Mouse (Mus musculus) fat pad, adult 2 months (tissue): Measurements from ENCODE around the gene Olfr286.

Experiments used
- DNase-seq: peaks from one replicate; pipeline ENCODE4 v3.0.0-alpha.2; 2011; ENCODE audit warnings: low read depth, low spot score; ENCODE audit errors: extremely low read depth

Gene Olfr286

GRCm38 (mm10) chr15:98234350-98234749 is at the start of gene Olfr286:
Olfr286 (minus strand) TSS chr15:98234450.
- no peak for DNase-seq

GRCm38 (mm10) chr15:98257776-98258175 is 23.5 kb upstream of the Olfr286 start:
- DNase-seq = no peak

- DNase-seq = no peak
These were observed 22.9 kb upstream of the Olfr286 start, which contains the start of gene H1fnt for GRCm38 (mm10) chr15:98257193-98257592. H1fnt (minus strand) TSS chr15:98257293.

DNA sequence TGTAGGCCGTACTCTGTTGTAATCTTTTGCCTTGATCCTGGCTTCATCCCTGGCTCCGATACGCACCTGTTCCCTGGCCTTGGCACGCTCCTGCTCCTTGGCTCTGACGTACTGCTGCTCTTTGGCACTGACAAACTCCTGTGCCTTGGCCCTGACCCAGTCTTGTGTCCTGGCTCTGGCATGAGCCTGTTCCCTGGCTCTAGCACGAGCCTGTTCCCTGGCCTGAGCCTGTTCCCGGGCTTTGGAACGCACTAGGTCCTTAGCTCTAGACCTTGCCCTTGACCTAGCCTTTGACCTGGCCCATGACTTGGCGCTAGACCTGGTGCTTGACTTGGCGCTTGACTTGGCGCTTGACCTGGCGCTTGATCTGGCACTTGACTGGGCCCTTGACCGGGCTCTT is 22.0 kb upstream of the Olfr286 start:
- peak; percentile 68 for DNase-seq

DNA sequence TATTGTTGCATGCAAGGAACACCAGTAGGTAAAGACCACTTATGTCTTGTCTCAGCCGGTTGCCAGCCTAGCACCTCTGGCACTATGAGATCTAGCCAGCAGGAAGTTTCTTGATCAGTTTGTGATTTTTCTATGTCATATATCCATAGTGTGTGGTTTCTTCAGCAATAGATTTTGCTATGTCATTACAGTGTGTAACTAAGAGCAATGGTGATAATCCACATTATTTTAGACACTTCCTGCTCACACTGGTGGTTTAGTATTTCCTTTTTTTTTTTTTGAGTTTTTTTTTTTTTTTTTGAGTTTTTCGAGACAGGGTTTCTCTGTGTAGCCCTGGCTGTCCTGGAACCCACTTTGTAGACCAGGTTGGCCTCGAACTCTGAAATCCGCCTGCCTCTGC is 1.2 kb upstream of the Olfr286 start:
- DNase-seq = no peak

DNA sequence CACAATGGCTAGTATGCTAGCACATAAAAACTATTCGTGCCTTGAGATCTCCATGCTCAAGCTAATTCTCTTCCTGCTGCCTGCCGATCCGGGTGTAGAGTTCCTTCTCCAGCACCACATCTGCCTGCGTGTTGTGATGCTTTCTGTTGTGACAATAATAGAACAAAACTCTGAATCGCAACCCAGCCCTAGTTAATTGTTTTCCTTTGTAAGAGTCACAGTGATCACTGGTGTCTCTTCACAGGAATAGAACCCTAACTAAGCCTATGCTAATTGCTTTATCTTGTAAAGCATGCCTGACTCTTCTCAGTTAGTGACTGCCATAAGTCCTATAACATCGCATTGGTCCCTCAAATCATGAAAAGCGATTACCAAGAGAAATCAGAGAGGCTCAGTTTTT is 8.2 kb downstream of the Olfr286 start:
- DNase-seq = no peak

- no peak for DNase-seq
These were observed 8.6 kb downstream of the Olfr286 start for GRCm38 (mm10) chr15:98225610-98226009.

DNA sequence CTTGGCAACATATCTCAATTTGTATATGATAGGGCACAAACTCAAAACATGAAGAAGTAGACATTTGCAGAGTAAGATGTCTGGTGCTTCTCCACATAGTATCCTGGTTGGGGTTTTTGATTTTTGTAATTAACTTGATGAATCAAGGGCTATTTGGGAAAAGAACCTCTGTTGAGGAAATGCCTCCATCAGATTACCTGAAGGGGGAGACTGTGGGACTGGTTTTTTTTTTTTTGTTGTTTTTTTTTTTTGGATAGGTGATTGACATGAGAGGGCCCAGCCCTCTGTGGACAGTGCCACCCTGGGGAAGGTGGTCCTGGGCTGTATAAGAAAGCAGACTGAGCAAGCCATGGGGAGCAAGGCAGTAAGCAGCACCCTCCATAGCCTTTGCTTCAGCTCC is 11.9 kb downstream of the Olfr286 start:
- no peak for DNase-seq

DNA sequence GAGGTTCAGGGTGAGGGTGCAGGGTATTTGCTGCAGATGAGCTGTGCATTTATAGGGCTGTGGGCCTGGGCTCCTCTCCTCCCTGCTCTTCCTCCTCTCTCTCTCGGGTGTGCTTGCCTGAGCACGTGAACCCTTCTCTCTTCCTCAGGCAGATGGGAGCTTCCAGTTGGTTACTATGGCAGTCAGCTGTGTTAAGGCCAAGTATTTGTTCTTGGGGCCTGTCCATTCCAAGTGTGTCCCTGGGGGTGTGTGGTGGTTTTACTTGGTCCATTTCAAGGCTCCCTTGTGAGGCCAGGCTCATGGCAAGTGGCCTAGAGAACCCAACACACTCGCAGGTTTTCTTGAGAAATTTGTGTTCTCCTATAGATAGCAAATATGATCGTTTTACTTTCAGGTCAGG is 13.4 kb downstream of the Olfr286 start, which contains the start of the genes Gm44579 and Olfr287:
Gene Gm44579, minus strand, starts transcription at position 101 of the 400 bp plus-strand sequence.
Gene Olfr287, minus strand, starts transcription at position 180 of the 400 bp plus-strand sequence.
- no peak for DNase-seq

GRCm38 (mm10) chr15:98214130-98214529 is 20.1 kb downstream of the Olfr286 start:
- no peak for DNase-seq

DNA sequence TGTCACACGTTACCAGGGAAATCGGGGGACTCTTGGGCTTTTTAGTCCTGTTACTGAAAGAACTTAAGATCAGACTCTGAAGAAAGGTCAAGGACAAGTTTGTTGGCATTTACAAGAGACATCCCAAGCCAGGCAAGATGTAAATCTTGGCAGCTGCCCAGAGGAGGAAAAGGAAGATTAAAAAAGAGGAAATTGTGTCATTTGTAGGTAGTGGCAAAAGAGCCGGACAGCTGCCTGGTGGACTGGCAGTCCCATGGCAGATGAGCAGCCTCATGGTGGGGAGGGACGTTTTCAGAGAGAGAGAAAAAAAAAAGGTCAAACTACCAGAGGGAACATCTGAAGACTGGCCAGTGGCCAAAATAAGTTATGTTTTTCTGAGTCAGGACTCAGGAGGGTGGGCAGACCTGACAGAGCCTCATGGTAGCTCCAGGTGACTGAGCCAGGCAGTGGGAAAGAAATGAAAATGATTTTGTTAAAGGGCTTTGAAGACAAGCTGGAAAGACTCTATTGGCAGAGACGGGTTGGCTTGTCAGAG is 20.8 kb downstream of the Olfr286 start:
- DNase-seq = no peak

DNA sequence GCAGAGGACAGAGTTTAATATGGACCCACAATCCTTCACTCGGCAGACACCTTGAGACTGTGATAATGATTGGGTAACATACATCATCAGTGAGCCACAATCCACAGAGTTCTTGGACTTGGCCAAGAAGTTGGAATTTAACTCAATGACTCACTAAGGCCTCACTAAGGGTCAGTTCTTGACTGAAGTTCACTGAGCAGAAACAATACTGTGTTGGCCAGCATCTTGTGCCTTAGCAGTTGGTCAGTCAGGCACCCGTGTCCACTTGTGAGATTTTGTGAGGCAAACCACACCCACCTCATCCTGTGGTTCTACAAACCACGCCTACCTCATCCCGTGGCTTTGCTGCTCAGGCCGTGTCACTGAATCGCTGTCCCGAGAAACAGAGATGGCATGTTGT is 24.6 kb downstream of the Olfr286 start:
- no peak for DNase-seq

- no peak for DNase-seq
These were observed 38.8 kb downstream of the Olfr286 start, which contains the start of gene Olfr288 for GRCm38 (mm10) chr15:98195442-98195841. Olfr288 (minus strand) TSS chr15:98195542.

DNA sequence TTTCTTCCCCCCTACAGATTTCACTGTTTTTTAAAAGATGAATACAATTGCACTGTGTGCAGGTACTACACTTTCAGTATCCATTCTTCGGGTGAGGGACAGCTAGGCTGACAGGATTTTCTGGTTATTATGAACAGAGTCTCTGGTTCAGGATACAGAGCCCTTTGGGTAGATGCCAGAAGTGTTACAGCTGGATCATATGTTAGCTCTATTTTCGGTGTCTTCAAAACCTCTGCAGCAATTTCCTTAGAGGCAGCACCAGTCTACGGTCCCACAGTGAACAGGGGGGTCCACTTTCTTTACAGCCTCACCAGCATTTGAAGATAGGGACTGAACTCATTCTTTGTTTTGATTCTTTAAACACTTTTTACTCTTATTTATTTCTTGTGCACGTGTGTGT is 49.8 kb downstream of the Olfr286 start:
- no peak for DNase-seq

DNA sequence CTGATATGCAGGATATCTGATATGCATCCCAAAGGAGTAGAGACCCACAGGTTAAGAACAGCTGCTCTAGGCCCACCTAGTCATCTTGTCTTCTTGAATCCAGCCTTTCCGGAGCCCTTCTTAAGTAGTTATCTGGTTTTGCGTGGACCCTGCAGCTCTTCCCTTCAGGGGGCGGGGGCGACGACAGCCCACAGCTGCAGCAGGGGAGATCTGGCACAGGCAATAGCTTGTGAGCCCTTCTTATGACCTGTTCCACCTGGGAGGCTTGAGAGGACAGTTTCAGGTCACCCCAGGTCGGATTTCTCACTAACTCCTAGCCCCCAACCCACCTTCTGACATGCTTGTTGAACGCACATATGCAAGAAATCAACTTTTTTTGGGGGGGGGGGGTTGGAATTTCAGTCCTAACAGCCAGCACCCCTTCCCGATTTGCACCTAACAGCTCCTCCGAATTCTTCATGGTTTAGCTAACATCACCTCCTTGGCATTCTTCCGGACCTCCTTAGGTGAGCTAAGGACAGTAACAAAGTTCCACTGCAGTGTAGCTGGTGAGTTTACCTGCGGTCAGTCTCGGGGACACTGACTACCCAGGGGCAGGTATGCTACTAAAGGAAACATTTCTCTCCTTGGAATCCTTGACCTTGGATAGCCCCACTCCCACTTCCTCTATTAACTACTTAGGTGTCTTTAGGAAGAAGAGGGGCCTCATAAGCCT is 52.2 kb downstream of the Olfr286 start:
- DNase-seq = no peak

GRCm38 (mm10) chr15:98181132-98181711 is 53.0 kb downstream of the Olfr286 start:
- DNase-seq = peak; percentile 25

GRCm38 (mm10) chr15:98180567-98181131 is 53.6 kb downstream of the Olfr286 start:
- no peak for DNase-seq

- DNase-seq = no peak
These were observed 56.9 kb downstream of the Olfr286 start for GRCm38 (mm10) chr15:98177320-98177719.
